ENCODE assay signal across 23 mouse cellular contexts in genomic region chr15:27083596-27083995, GRCm38 (mm10).
"Had no signal": no experiment of that assay in that cellular context is flagged by ENCODE, and none has a peak within 500 bp of the region (broad histone marks: within the 10 kb centered on the region; RNA-seq: fewer than 3 reads in every experiment).

No protein-coding gene starts in this region.

- H3K4me3 ChIP-seq: kidney, embryonic 15.5 days; left cerebral cortex, adult 2 months; limb, embryonic 10.5 days; limb, embryonic 13.5 days; liver, embryonic 12.5 days; liver, embryonic 15.5 days; lung, embryonic 15.5 days; megakaryocyte, embryonic 14.5 days; midbrain, embryonic 10.5 days; midbrain, embryonic 13.5 days; neural tube, embryonic 13.5 days; stomach, embryonic 15.5 days had no signal

- H3K27me3 ChIP-seq: kidney, embryonic 15.5 days; limb, embryonic 13.5 days; liver, embryonic 12.5 days; liver, embryonic 15.5 days; lung, embryonic 15.5 days; megakaryocyte, embryonic 14.5 days; midbrain, embryonic 13.5 days; neural tube, embryonic 13.5 days; stomach, embryonic 15.5 days had no signal

- H3K4me1 ChIP-seq: kidney, embryonic 15.5 days; limb, embryonic 10.5 days; liver, embryonic 12.5 days; liver, embryonic 15.5 days; lung, embryonic 15.5 days; megakaryocyte, embryonic 14.5 days; midbrain, embryonic 13.5 days; neural tube, embryonic 13.5 days; stomach, embryonic 15.5 days had no signal

- ATAC-seq: liver, embryonic 12.5 days; midbrain, embryonic 13.5 days had no signal

- H3K9me3 ChIP-seq: kidney, embryonic 15.5 days; limb, embryonic 10.5 days; limb, embryonic 13.5 days; liver, embryonic 12.5 days; liver, embryonic 15.5 days; lung, embryonic 15.5 days; midbrain, embryonic 10.5 days; midbrain, embryonic 13.5 days; neural tube, embryonic 13.5 days; stomach, embryonic 15.5 days had no signal

- H3K9ac ChIP-seq: kidney, embryonic 15.5 days; limb, embryonic 13.5 days; liver, embryonic 12.5 days; liver, embryonic 15.5 days; lung, embryonic 15.5 days; midbrain, embryonic 13.5 days; neural tube, embryonic 13.5 days; stomach, embryonic 15.5 days had no signal

- H3K4me2 ChIP-seq: kidney, embryonic 15.5 days; limb, embryonic 13.5 days; liver, embryonic 12.5 days; liver, embryonic 15.5 days; lung, embryonic 15.5 days; midbrain, embryonic 13.5 days; neural tube, embryonic 13.5 days; stomach, embryonic 15.5 days had no signal

- H3K36me3 ChIP-seq: kidney, embryonic 15.5 days; limb, embryonic 10.5 days; limb, embryonic 13.5 days; liver, embryonic 12.5 days; liver, embryonic 15.5 days; lung, embryonic 15.5 days; midbrain, embryonic 10.5 days; midbrain, embryonic 13.5 days; neural tube, embryonic 13.5 days; stomach, embryonic 15.5 days had no signal

- DNase-seq: kidney, postnatal 10 days; kidney, postnatal 36 days; layer of hippocampus, postnatal 36 days; liver; lung, adult 18-20 months; lung, postnatal 10 days; lung, postnatal 36 days; retina, postnatal 1 day; right cerebral cortex, postnatal 25 days; spleen, adult 18-20 months; thymus, postnatal 25 days had no signal

- H3K27ac ChIP-seq: kidney, embryonic 15.5 days; left cerebral cortex, adult 2 months; limb, embryonic 10.5 days; limb, embryonic 13.5 days; liver, embryonic 12.5 days; liver, embryonic 15.5 days; lung, embryonic 15.5 days; midbrain, embryonic 10.5 days; midbrain, embryonic 13.5 days; neural tube, embryonic 13.5 days; stomach, embryonic 15.5 days had no signal
